Mouse (Mus musculus) CH12.LX (cell line): Measurements from ENCODE around the gene Gm20388. TPM values are rescaled to one million over a fixed set of nuclear protein-coding genes. Genes with fewer than 3 reads are reported as not detected.

ENCODE experiments used
- DNase-seq: peaks from one replicate; pipeline ENCODE4 v3.0.0-alpha.2; 2013; ENCODE audit errors: extremely low read depth
- H3K27ac ChIP-seq: 2 replicates; pipeline ENCODE4 v1.5.1; 2012; ENCODE audit warnings: low read depth, mild to moderate bottlenecking, control low read depth, moderate library complexity; ENCODE audit not compliant: insufficient read depth
- H3K27me3 ChIP-seq: replicated peaks from 2 replicates; pipeline ENCODE3; 2012; ENCODE audit warnings: inconsistent platforms
- H3K36me3 ChIP-seq, 2 experiments: replicated peaks in 1 of 2; 2 replicates each; pipeline versions ENCODE3 to v1.6.1; 2012; ENCODE audit warnings: inconsistent platforms in 1 of 2, low read length in 1 of 2, mild to moderate bottlenecking in 1 of 2, mixed read lengths in 1 of 2, moderate library complexity in 1 of 2; ENCODE audit not compliant: control insufficient read depth in 1 of 2, insufficient read depth in 1 of 2
- H3K4me1 ChIP-seq, 2 experiments: 2 replicates each; pipeline ENCODE4 v1.6.1; 2012; ENCODE audit warnings: inconsistent platforms in 1 of 2, moderate library complexity in 1 of 2; ENCODE audit not compliant: insufficient read depth in 2 of 2, control insufficient read depth in 1 of 2
- H3K4me2 ChIP-seq: 2 replicates; pipeline ENCODE4 v1.6.1; 2012; ENCODE audit warnings: low read depth, mild to moderate bottlenecking, control low read depth; ENCODE audit not compliant: poor library complexity, insufficient read depth, severe bottlenecking
- H3K4me3 ChIP-seq, 3 experiments: fragments of 150-350 bp in 1 of 3; sonication (generic) in 1 of 3; replicated peaks in 1 of 3; 2 replicates each; pipeline versions ENCODE3 to v1.5.1; 2011 to 2012; ENCODE audit warnings: low read depth in 2 of 3, low read length in 2 of 3, mild to moderate bottlenecking in 2 of 3, moderate library complexity in 2 of 3, control low read depth in 1 of 3, improper control_type of control experiment in 1 of 3, inconsistent platforms in 1 of 3, mixed read lengths in 1 of 3; ENCODE audit not compliant: poor library complexity in 1 of 3
- H3K79me2 ChIP-seq: replicated peaks from 2 replicates; pipeline ENCODE4 v1.6.1; 2012; ENCODE audit warnings: mild to moderate bottlenecking, moderate library complexity; ENCODE audit not compliant: control insufficient read depth, poor library complexity, insufficient read depth, severe bottlenecking; ENCODE audit errors: extremely low read depth
- H3K9ac ChIP-seq: 2 replicates; pipeline ENCODE4 v1.6.1; 2012; ENCODE audit warnings: low read depth, mild to moderate bottlenecking, control low read depth, moderate library complexity; ENCODE audit not compliant: insufficient read depth
- H3K9me3 ChIP-seq: replicated peaks from 2 replicates; pipeline ENCODE3; 2012; ENCODE audit warnings: low read length, inconsistent platforms, mixed read lengths
- BHLHE40 ChIP-seq: IDR thresholded peaks from 2 replicates; pipeline ENCODE4 v1.6.1; 2011; ENCODE audit warnings: mild to moderate bottlenecking, low read depth, low read length, improper control_type of control experiment
- CHD1 ChIP-seq: IDR thresholded peaks from 2 replicates; pipeline ENCODE4 v1.6.1; 2012; ENCODE audit warnings: low read depth, low read length, improper control_type of control experiment, inconsistent platforms
- CHD2 ChIP-seq: IDR thresholded peaks from 2 replicates; pipeline ENCODE4 v1.6.1; 2011; ENCODE audit warnings: low read length, improper control_type of control experiment
- CTCF ChIP-seq, 2 experiments: IDR thresholded peaks in 1 of 2; conservative IDR thresholded peaks in 1 of 2; 2 replicates each; pipeline ENCODE4 v1.5.1; 2011 to 2012; ENCODE audit warnings: low read depth in 2 of 2, low read length in 2 of 2, improper control_type of control experiment in 1 of 2, inconsistent platforms in 1 of 2, mild to moderate bottlenecking in 1 of 2, moderate library complexity in 1 of 2
- E2F4 ChIP-seq: IDR thresholded peaks from 2 replicates; pipeline ENCODE4 v1.6.1; 2011; ENCODE audit warnings: low read depth, low read length, improper control_type of control experiment; ENCODE audit not compliant: insufficient replicate concordance
- ELF1 ChIP-seq: IDR thresholded peaks from 2 replicates; pipeline ENCODE4 v1.6.1; 2014; ENCODE audit warnings: low read depth, mild to moderate bottlenecking, inconsistent platforms, low read length, improper control_type of control experiment
- ETS1 ChIP-seq: conservative IDR thresholded peaks from 2 replicates; pipeline ENCODE4 v1.6.1; 2012; ENCODE audit warnings: low read depth, mild to moderate bottlenecking, inconsistent platforms, low read length, improper control_type of control experiment, moderate library complexity
- HCFC1 ChIP-seq: IDR thresholded peaks from 2 replicates; pipeline ENCODE4 v1.6.1; 2012; ENCODE audit warnings: low read depth, mild to moderate bottlenecking, inconsistent platforms, low read length, improper control_type of control experiment
- JUND ChIP-seq: conservative IDR thresholded peaks from 2 replicates; pipeline ENCODE4 v1.6.1; 2011; ENCODE audit warnings: low read depth, low read length, improper control_type of control experiment
- KAT2A ChIP-seq: IDR thresholded peaks from 2 replicates; pipeline ENCODE4 v1.6.1; 2012; ENCODE audit warnings: low read length, improper control_type of control experiment, inconsistent platforms; ENCODE audit not compliant: insufficient replicate concordance
- MAZ ChIP-seq: IDR thresholded peaks from 2 replicates; pipeline ENCODE4 v1.6.1; 2012; ENCODE audit warnings: low read depth, mild to moderate bottlenecking, inconsistent platforms, low read length, improper control_type of control experiment, moderate library complexity
- MEF2A ChIP-seq: IDR thresholded peaks from 2 replicates; pipeline ENCODE4 v1.6.1; 2014; ENCODE audit warnings: low read depth, mild to moderate bottlenecking, inconsistent platforms, low read length, improper control_type of control experiment, borderline replicate concordance
- MXI1 ChIP-seq: IDR thresholded peaks from 2 replicates; pipeline ENCODE4 v1.6.1; 2011; ENCODE audit warnings: mild to moderate bottlenecking, low read depth, low read length, improper control_type of control experiment
- MYC ChIP-seq: IDR thresholded peaks from 2 replicates; pipeline ENCODE4 v1.6.1; 2011; ENCODE audit warnings: low read depth, mild to moderate bottlenecking, improper control_type of control experiment, low read length
- NELFE ChIP-seq: IDR thresholded peaks from 2 replicates; pipeline ENCODE4 v1.6.1; 2011; ENCODE audit warnings: low read depth, low read length, improper control_type of control experiment
- NRF1 ChIP-seq: IDR thresholded peaks from 2 replicates; pipeline ENCODE4 v1.6.1; 2014; ENCODE audit warnings: low read depth, mild to moderate bottlenecking, inconsistent platforms, low read length, improper control_type of control experiment, moderate library complexity
- POLR2A ChIP-seq: IDR thresholded peaks from 2 replicates; pipeline ENCODE4 v1.6.1; 2011; ENCODE audit warnings: low read depth, mild to moderate bottlenecking, improper control_type of control experiment, low read length
- RAD21 ChIP-seq: IDR thresholded peaks from 2 replicates; pipeline ENCODE4 v1.6.1; 2011; ENCODE audit warnings: low read depth, mild to moderate bottlenecking, low read length, improper control_type of control experiment, moderate library complexity
- RCOR1 ChIP-seq: conservative IDR thresholded peaks from 2 replicates; pipeline ENCODE4 v1.6.1; 2012; ENCODE audit warnings: low read depth, mild to moderate bottlenecking, inconsistent platforms, low read length, improper control_type of control experiment
- SIN3A ChIP-seq: IDR thresholded peaks from 2 replicates; pipeline ENCODE4 v1.6.1; 2012; ENCODE audit warnings: low read length, improper control_type of control experiment, inconsistent platforms
- SMC3 ChIP-seq: IDR thresholded peaks from 2 replicates; pipeline ENCODE4 v1.6.1; 2011; ENCODE audit warnings: low read depth, low read length, improper control_type of control experiment
- TCF12 ChIP-seq: IDR thresholded peaks from 2 replicates; pipeline ENCODE4 v1.6.1; 2014; ENCODE audit warnings: low read depth, mild to moderate bottlenecking, inconsistent platforms, low read length, improper control_type of control experiment
- UBTF ChIP-seq: IDR thresholded peaks from 2 replicates; pipeline ENCODE4 v1.6.1; 2012; ENCODE audit warnings: low read depth, mild to moderate bottlenecking, inconsistent platforms, low read length, improper control_type of control experiment, moderate library complexity
- USF1 ChIP-seq: IDR thresholded peaks from 2 replicates; pipeline ENCODE4 v1.6.1; 2014; ENCODE audit warnings: low read depth, mild to moderate bottlenecking, inconsistent platforms, low read length, improper control_type of control experiment
- USF2 ChIP-seq: conservative IDR thresholded peaks from 2 replicates; pipeline ENCODE4 v1.6.1; 2011; ENCODE audit warnings: low read depth, low read length, improper control_type of control experiment
- ZMIZ1 ChIP-seq: IDR thresholded peaks from 2 replicates; pipeline ENCODE4 v1.6.1; 2012; ENCODE audit warnings: low read depth, mild to moderate bottlenecking, inconsistent platforms, low read length, improper control_type of control experiment
- ZNF384 ChIP-seq: IDR thresholded peaks from 2 replicates; pipeline ENCODE4 v1.6.1; 2012; ENCODE audit warnings: low read depth, low read length, improper control_type of control experiment, inconsistent platforms
- dilution Hi-C: fragments of 300-500 bp; cut with MboI; formaldehyde crosslinking; loops from 2 replicates; pipeline ENCODE4 v1.14.3; 2020; ENCODE audit warnings: low sequenced_read_pairs; ENCODE audit not compliant: extremely low pct_unique_long_range_greater_than_20kb, extremely low pct_ligation_motif_present
- in situ Hi-C: fragments of 300-500 bp; cut with MboI; formaldehyde crosslinking; loops from 3 replicates; pipeline ENCODE4 v1.14.3; 2019; ENCODE audit warnings: low sequenced_read_pairs, low pct_ligation_motif_present, low pct_unique_long_range_greater_than_20kb, mixed read lengths
- polyA plus RNA-seq: library from polyadenylated mRNA; unstranded; fragments of >175 nt; gene quantifications from 2 replicates; pipeline ENCODE4 v1.2.1, GENCODE M21; 2012; ENCODE audit warnings: low read depth; ENCODE audit not compliant: insufficient read length
- total RNA-seq, 2 experiments: library from RNA; depleted of rRNA; stranded (reverse); fragments of 300-350 nt in 1 of 2; fragments of >200 nt in 1 of 2; gene quantifications; 2 replicates each; pipeline ENCODE4 v1.2.3; 2012 to 2014

Gene Gm20388
- total and polyA plus RNA-seq, 3 experiments: 14.8 to 26.3 (median 22.2) TPM

DNA sequence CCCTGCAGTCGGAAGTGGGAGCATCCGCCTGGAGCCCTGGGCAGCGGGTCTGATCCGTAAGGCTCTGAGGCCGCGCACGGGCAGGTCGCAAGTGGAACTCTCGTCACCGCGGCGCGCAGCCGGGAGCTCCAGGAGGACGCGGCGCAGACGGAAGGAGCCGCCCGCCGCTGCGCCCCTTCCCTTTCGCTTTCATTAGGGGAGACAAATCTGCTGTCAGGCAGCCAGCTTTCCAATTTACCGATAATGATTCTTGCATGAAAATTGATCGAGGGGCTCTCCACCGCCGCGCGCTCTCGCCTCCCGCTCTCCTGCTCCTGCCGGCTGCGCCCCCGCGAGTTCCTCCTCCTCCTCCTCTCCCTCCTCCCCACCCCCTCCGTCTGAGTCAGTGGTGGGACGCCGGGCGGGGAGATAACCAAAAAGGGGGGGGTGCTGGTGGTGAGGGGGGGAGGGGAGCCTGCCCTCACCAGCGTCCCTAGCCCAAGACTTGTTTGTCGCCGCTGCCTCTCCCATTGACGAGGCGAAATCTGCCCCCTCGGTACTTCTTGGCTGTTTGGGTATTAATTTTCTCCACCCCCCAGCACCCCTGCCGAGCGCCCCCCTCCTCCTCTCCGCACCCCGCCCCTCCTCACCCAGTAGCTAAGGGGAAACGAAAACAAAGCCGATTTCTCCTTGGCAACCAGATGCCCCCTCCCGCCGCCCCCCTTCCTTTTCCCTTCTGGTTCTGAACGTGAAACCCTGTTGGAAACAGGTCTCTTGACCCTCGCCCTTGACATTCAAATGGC, 577.3 kb downstream of the Gm20388 start:
- peak overlapping the region; percentile 97 for H3K9ac ChIP-seq
- H3K4me2 ChIP-seq: peak overlapping the region; percentile 55
- 0 out of 2 replicates have a peak, but pooled peaks have one; percentile 15 for TF ChIP-seq MXI1
- TF ChIP-seq ETS1: peak; percentile 18; the same call in 1 of the 2 replicates
- peak; percentile 31 for TF ChIP-seq SIN3A
- peak; percentile 45; the same call in 1 of the 2 replicates for TF ChIP-seq NRF1
- 0 out of 2 replicates have a peak, but pooled peaks have one; percentile 7 for TF ChIP-seq ELF1
- TF ChIP-seq POLR2A: peak; percentile 44; the same call in 1 of the 2 replicates
- no peak for TF ChIP-seq E2F4
- no peak for TF ChIP-seq MYC
- TF ChIP-seq CHD2: peak; percentile 80
- peak; percentile 25; the same call in 1 of the 2 replicates for TF ChIP-seq HCFC1
- peak; percentile 1; the same call in 1 of the 2 replicates for TF ChIP-seq ZMIZ1
- no peak for TF ChIP-seq RCOR1
- TF ChIP-seq TCF12: 0 out of 2 replicates have a peak, but pooled peaks have one; percentile 1
- TF ChIP-seq MEF2A: 0 out of 2 replicates have a peak, but pooled peaks have one; percentile 32
- 0 out of 2 replicates have a peak, but pooled peaks have one; percentile 37 for TF ChIP-seq MAZ
- no peaks in the 10 kb centered on the region for H3K27me3 ChIP-seq
- in situ Hi-C loops: no loop called here
- peak; percentile 75 for DNase-seq
- H3K4me1 ChIP-seq: peaks cover 36 to 59% of the 10 kb centered on the region in 2 experiments
- peaks cover 43% of the 10 kb centered on the region for H3K79me2 ChIP-seq
- dilution Hi-C loops: no loop called here
- H3K4me3 ChIP-seq: peak overlapping the region; percentile 72 to 94 (median 87)
- peak overlapping the region; percentile 95 for H3K27ac ChIP-seq
- H3K9me3 ChIP-seq: peaks cover 6% of the 10 kb centered on the region
- peaks cover 0 to 6% of the 10 kb centered on the region in 2 experiments for H3K36me3 ChIP-seq

DNA sequence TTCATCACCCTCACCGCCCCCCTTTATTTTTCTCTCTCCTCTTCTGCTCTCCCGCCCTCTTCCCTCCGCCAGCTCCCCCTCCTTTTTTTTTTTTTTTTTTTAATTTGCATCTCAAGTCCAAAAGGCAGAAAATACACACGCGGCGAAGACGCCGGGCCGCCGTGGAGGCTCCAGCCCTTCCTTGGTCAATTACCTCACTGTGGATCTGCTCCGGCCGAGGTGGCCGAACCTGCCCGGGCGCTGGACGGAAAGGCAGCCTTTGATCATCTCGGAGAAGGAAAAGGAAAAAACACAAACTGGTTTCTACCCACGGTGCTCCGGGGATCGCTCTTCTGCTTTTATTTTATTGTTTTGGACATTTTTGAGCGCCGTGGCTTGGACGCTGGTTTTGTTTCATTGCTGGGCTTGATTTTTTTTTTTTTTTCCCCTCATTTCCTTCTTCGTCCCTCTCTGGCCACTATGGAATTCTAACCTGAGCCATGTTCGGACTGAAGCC, 578.0 kb downstream of the Gm20388 start:
- dilution Hi-C loops (no loop called here), in situ Hi-C loops (no loop called here)
- H3K9ac ChIP-seq: peak overlapping the region; percentile 97
- H3K4me1 ChIP-seq: peaks cover 42 to 66% of the 10 kb centered on the region in 2 experiments
- H3K27me3 ChIP-seq: no peaks in the 10 kb centered on the region
- peaks cover 0 to 12% of the 10 kb centered on the region in 2 experiments for H3K36me3 ChIP-seq
- H3K79me2 ChIP-seq: peaks cover 51% of the 10 kb centered on the region
- TF ChIP-seq RAD21 (no peak), ETS1 (0 out of 2 replicates have a peak, but pooled peaks have one; percentile 6), CHD2 (no peak), KAT2A (no peak), POLR2A (no peak; the same call in 1 of the 2 replicates), UBTF (no peak), MYC (no peak), SMC3 (no peak), CHD1 (peak; percentile 83), USF1 (no peak), USF2 (no peak), JUND (no peak), BHLHE40 (no peak), ZNF384 (peak; percentile 93), MAZ (peak; percentile 60; the same call in 1 of the 2 replicates), CTCF (conservative IDR thresholded peaks at IDR 0.05 in 1 of 2, IDR thresholded peaks at IDR 0.05 in 1 of 2; ENCODE audit: low read depth in 2 of 2, low read length in 2 of 2) (no peak), RCOR1 (no peak), NELFE (no peak)
- peak overlapping the region; percentile 72 to 94 (median 87) for H3K4me3 ChIP-seq
- peak overlapping the region; percentile 55 for H3K4me2 ChIP-seq
- peaks cover 6% of the 10 kb centered on the region for H3K9me3 ChIP-seq
- peak; percentile 40 for DNase-seq
- H3K27ac ChIP-seq: peak overlapping the region; percentile 95
